Mouse (Mus musculus) lung, embryonic 15.5 days (tissue): Measurements from ENCODE around the gene Zfp740. TPM values are rescaled to one million over a fixed set of nuclear protein-coding genes. Genes with fewer than 3 reads are reported as not detected.

Experiments
- ATAC-seq: fragments of 200-750 bp; cut with Nextera tagmentation; 2 replicates; pipeline ENCODE4 v1.8.0; 2017; ENCODE audit warnings: moderate number of reproducible peaks, borderline replicate concordance; ENCODE audit not compliant: low FRiP score, low TSS enrichment; ENCODE audit errors: extremely low read depth
- H3K27ac ChIP-seq: fragments of 300-500 bp; sonication (generic); 2 replicates; pipeline ENCODE4 v1.5.1; 2015; ENCODE audit warnings: moderate library complexity, mild to moderate bottlenecking, inconsistent platforms
- H3K27me3 ChIP-seq: fragments of 300-500 bp; sonication (generic); 2 replicates; pipeline ENCODE4 v1.6.1; 2015; ENCODE audit warnings: inconsistent platforms
- H3K36me3 ChIP-seq: fragments of 300-500 bp; sonication (generic); 2 replicates; pipeline ENCODE4 v1.6.1; 2015; ENCODE audit warnings: inconsistent platforms
- H3K4me1 ChIP-seq: fragments of 300-500 bp; sonication (generic); 2 replicates; pipeline ENCODE4 v1.6.1; 2015; ENCODE audit warnings: inconsistent platforms
- H3K4me2 ChIP-seq: fragments of 300-500 bp; sonication (generic); 2 replicates; pipeline ENCODE4 v1.6.1; 2015; ENCODE audit warnings: inconsistent platforms, mild to moderate bottlenecking, moderate library complexity
- H3K4me3 ChIP-seq: fragments of 300-500 bp; sonication (generic); 2 replicates; pipeline ENCODE4 v1.5.1; 2015; ENCODE audit warnings: mild to moderate bottlenecking, inconsistent platforms
- H3K9ac ChIP-seq: fragments of 300-500 bp; sonication (generic); 2 replicates; pipeline ENCODE4 v1.6.1; 2015; ENCODE audit warnings: inconsistent platforms
- H3K9me3 ChIP-seq: fragments of 300-500 bp; sonication (generic); 2 replicates; pipeline ENCODE4 v1.6.1; 2016; ENCODE audit warnings: inconsistent platforms
- WGBS: fragments of 180-500 bp; shearing (Covaris S2); methylation state at CpG from one replicate; pipeline ENCODE4 v1.1.7; 2015; 5-methylcytosine and 5-hydroxymethylcytosine counted together
- polyA plus RNA-seq: library from polyadenylated mRNA; unstranded; fragments of >200 nt; fragmentation: Nextera tagmentation; extraction: Ambion mirVana; gene quantifications from 2 replicates; pipeline ENCODE4 v1.2.1, GENCODE M21; 2015

Gene Zfp740
- polyA plus RNA-seq, 1 experiment from 2014 or later: 67.1 TPM

DNA sequence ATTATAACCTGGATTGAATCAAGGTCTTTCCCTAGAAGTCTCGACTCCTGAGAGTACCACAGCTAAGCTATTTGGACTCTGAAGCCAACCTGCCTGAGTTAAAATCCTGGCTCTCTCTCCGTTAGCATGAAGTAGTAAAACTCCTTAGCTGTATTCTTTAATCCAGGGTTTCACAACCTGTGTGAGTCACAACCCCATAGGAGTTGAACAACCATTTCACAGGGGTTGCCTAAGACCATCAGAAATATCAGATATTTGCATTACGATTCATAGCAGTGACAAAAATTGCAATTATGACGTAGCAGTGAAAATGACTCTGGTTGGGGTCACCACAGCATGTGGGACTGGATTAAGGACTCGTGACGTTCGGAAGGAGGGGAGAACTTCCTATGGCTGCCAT lies 29.7 kb downstream of the Zfp740 start:
- ATAC-seq: no peak
- Histone ChIP-seq H3K9ac (no peak overlapping the region), H3K4me3 (no peak overlapping the region), H3K9me3 (no peaks in the 10 kb centered on the region), H3K4me2 (no peak overlapping the region), H3K36me3 (peaks cover 28% of the 10 kb centered on the region), H3K4me1 (peaks cover 28% of the 10 kb centered on the region), H3K27ac (no peak overlapping the region), H3K27me3 (no peaks in the 10 kb centered on the region)
- 82% methylated on average over 7 of the region's 7 CpGs for WGBS

DNA sequence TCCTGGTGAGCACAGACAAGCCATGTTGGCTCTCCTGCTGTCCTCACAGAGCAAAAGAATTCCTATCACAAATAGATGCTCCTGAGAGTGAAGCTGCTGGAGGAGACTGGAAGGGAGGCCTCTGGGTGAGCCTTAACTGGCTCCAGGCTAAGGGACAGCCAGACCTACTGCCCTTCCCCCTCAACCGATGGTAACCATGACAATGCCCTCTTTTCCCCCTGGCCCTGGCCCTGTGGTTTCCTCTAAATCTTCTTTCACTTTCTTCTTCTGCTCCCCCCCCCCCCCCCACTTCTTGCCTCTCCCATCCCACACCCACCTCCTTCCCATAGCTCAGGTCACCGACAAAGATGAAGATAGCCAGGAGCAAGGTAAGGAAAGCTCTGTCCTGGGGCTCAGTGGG lies 30.8 kb downstream of the Zfp740 start:
- no peak overlapping the region for H3K4me3 ChIP-seq
- peaks cover 28% of the 10 kb centered on the region for H3K4me1 ChIP-seq
- no peak for ATAC-seq
- no peak overlapping the region for H3K27ac ChIP-seq
- no peaks in the 10 kb centered on the region for H3K9me3 ChIP-seq
- WGBS: 6% methylated on average over 2 of the region's 2 CpGs
- no peak overlapping the region for H3K9ac ChIP-seq
- H3K27me3 ChIP-seq: no peaks in the 10 kb centered on the region
- H3K4me2 ChIP-seq: no peak overlapping the region
- H3K36me3 ChIP-seq: peaks cover 40% of the 10 kb centered on the region

DNA sequence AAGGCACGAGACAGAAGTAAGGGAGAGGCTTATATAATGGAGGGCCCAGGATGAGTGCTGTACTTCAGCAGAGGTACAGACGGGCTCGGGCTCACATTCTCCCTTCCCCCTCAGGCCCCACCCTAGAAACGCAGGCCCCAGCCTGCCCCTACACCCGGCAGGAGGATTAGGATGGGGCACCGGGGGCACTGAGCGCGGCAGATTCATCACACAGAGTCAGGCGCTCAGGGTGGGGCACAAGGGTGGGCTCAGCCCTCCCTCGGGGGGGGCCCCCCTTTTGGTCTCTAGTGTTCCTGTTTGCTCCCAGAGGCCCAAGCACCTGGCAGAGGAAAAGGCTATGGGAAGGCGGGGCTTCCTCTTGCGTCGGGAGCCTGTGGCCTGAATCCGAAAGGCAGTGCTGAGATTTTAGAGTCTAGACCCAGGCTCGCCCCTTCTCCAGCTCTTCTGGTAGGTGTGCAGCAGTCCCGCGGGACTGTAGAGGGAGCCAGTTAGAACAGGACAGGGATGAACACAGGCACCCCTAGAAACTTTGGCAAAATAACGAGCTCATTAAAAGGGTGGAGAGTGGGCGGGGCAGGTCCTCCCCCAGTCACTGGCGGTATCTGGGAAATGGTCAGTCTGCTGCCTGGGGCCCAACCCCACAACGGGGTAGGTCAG lies 32.5 kb downstream of the Zfp740 start:
- peaks cover 36% of the 10 kb centered on the region for H3K4me1 ChIP-seq
- WGBS: 28% methylated on average over 21 of the region's 21 CpGs
- H3K9ac ChIP-seq: no peak overlapping the region
- H3K4me3 ChIP-seq: no peak overlapping the region
- peak overlapping the region; percentile 59 for H3K27ac ChIP-seq
- H3K27me3 ChIP-seq: no peaks in the 10 kb centered on the region
- peaks cover 47% of the 10 kb centered on the region for H3K36me3 ChIP-seq
- peak overlapping the region; percentile 37; the same call in 1 of the 2 replicates for H3K4me2 ChIP-seq
- peak; percentile 40; the same call in 1 of the 2 replicates for ATAC-seq
- no peaks in the 10 kb centered on the region for H3K9me3 ChIP-seq

- H3K4me3 ChIP-seq: no peak overlapping the region
- no peak for ATAC-seq
- no peak overlapping the region for H3K4me2 ChIP-seq
- H3K36me3 ChIP-seq: peaks cover 47% of the 10 kb centered on the region
- WGBS: 78% methylated on average over 14 of the region's 14 CpGs
- H3K27me3 ChIP-seq: no peaks in the 10 kb centered on the region
- H3K9me3 ChIP-seq: no peaks in the 10 kb centered on the region
- no peak overlapping the region for H3K9ac ChIP-seq
- peaks cover 44% of the 10 kb centered on the region for H3K4me1 ChIP-seq
- no peak overlapping the region for H3K27ac ChIP-seq
Observed at GRCm38 (mm10) chr15:102238543-102239259, 35.7 kb downstream of the Zfp740 start.

GRCm38 (mm10) chr15:102239260-102239590 lies 36.2 kb downstream of the Zfp740 start:
- Histone ChIP-seq H3K36me3 (peaks cover 47% of the 10 kb centered on the region), H3K27me3 (no peaks in the 10 kb centered on the region), H3K9me3 (no peaks in the 10 kb centered on the region), H3K9ac (no peak overlapping the region), H3K4me1 (peaks cover 48% of the 10 kb centered on the region), H3K27ac (peak overlapping the region; percentile 42; the same call in 1 of the 2 replicates), H3K4me2 (no peak overlapping the region), H3K4me3 (no peak overlapping the region)
- ATAC-seq: 0 out of 2 replicates have a peak, but pooled peaks have one; percentile 13
- WGBS: 5% methylated on average over 9 of the region's 9 CpGs

- H3K4me1 ChIP-seq: peaks cover 49% of the 10 kb centered on the region
- no peak overlapping the region for H3K4me3 ChIP-seq
- no peaks in the 10 kb centered on the region for H3K27me3 ChIP-seq
- H3K27ac ChIP-seq: peak overlapping the region; percentile 42; the same call in 1 of the 2 replicates
- peaks cover 43% of the 10 kb centered on the region for H3K36me3 ChIP-seq
- WGBS: 72% methylated on average over 11 of the region's 11 CpGs
- H3K9me3 ChIP-seq: no peaks in the 10 kb centered on the region
- H3K4me2 ChIP-seq: no peak overlapping the region
- no peak for ATAC-seq
- H3K9ac ChIP-seq: no peak overlapping the region
Observed at GRCm38 (mm10) chr15:102239851-102240250, 36.8 kb downstream of the Zfp740 start.

DNA sequence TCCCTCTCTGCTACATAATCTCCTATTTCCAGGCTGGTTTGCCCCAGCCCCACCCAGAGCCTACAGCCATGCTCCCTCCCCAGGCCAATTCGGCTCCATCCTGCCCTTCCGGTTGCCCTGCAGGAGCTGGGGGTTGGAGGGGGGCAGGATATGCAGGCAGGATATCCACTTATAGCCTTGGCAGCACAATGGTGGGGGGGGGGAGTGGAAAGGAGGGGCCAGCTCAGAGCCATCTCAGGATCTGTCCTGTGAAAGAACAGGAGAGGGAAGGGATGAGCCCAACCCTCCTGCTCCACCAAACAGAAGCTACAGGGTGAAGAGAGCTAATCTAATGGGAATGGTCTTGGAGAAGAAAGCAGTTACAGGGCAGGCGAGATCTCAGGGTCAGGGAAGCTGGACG lies 37.6 kb downstream of the Zfp740 start:
- peak overlapping the region; percentile 37 for H3K27ac ChIP-seq
- no peak overlapping the region for H3K9ac ChIP-seq

GRCm38 (mm10) chr15:102242404-102243228 lies 39.6 kb downstream of the Zfp740 start:
- H3K4me2 ChIP-seq: peak overlapping the region; percentile 87
- peaks cover 20% of the 10 kb centered on the region for H3K36me3 ChIP-seq
- H3K9me3 ChIP-seq: no peaks in the 10 kb centered on the region
- WGBS: 43% methylated on average over 12 of the region's 12 CpGs
- peak overlapping the region; percentile 58 for H3K9ac ChIP-seq
- peak overlapping the region; percentile 56 for H3K4me3 ChIP-seq
- no peak for ATAC-seq
- H3K27ac ChIP-seq: peak overlapping the region; percentile 100
- H3K27me3 ChIP-seq: no peaks in the 10 kb centered on the region
- peaks cover 46% of the 10 kb centered on the region for H3K4me1 ChIP-seq

More for the DNA sequence above, 37.6 kb downstream of the Zfp740 start:
- Histone ChIP-seq H3K4me3 (no peak overlapping the region), H3K36me3 (peaks cover 35% of the 10 kb centered on the region), H3K27me3 (no peaks in the 10 kb centered on the region), H3K4me2 (no peak overlapping the region), H3K9me3 (no peaks in the 10 kb centered on the region), H3K4me1 (peaks cover 49% of the 10 kb centered on the region)
- ATAC-seq: no peak
- 65% methylated on average over 4 of the region's 4 CpGs for WGBS

GRCm38 (mm10) chr15:102243229-102244190 lies 40.5 kb downstream of the Zfp740 start:
- peak overlapping the region; percentile 87 for H3K4me2 ChIP-seq
- peak overlapping the region; percentile 100 for H3K27ac ChIP-seq
- H3K4me1 ChIP-seq: peaks cover 50% of the 10 kb centered on the region
- peak overlapping the region; percentile 58 for H3K9ac ChIP-seq
- peaks cover 11% of the 10 kb centered on the region for H3K36me3 ChIP-seq
- ATAC-seq: no peak
- H3K4me3 ChIP-seq: peak overlapping the region; percentile 56
- H3K27me3 ChIP-seq: no peaks in the 10 kb centered on the region
- 16% methylated on average over 22 of the region's 22 CpGs for WGBS
- H3K9me3 ChIP-seq: no peaks in the 10 kb centered on the region

GRCm38 (mm10) chr15:102244306-102245191 lies 41.5 kb downstream of the Zfp740 start:
- Histone ChIP-seq H3K9ac (peak overlapping the region; percentile 58), H3K36me3 (peaks cover 5% of the 10 kb centered on the region; the same call in 1 of the 2 replicates), H3K4me3 (peak overlapping the region; percentile 56), H3K27ac (peak overlapping the region; percentile 100), H3K27me3 (no peaks in the 10 kb centered on the region), H3K9me3 (no peaks in the 10 kb centered on the region), H3K4me1 (peaks cover 57% of the 10 kb centered on the region), H3K4me2 (peak overlapping the region; percentile 87)
- no peak for ATAC-seq
- 8% methylated on average over 19 of the region's 19 CpGs for WGBS
